Mouse (Mus musculus): ENCODE results near the gene Vpreb1. TPM values are rescaled to one million over a fixed set of nuclear protein-coding genes. Genes with fewer than 3 reads are reported as not detected.

The Vpreb1 gene
- polyA plus RNA-seq, 1 experiment = 4.5 TPM

DNA sequence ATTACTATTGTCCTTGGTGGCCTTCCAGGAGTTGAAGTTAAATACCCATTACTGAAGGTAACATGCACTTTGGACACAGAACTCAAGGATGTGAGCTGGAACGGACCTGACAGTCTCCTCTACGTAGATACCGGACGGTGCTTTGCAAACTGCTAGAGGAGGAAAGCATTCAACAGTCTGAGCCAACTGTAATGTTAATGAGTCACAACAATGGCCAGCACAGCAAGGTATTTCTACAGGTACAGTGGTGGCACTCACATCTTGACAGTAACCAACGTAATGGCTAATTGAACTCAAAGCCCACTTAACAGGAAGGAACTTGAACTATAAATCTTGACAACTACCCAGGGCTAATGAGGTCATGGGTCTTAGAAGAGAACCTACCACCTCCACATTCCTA lies 45.2 kb downstream of the Vpreb1 start:
- WGBS = 54% methylated on average over 5 of the region's 5 CpGs
- Histone ChIP-seq H3K4me1 (ENCODE audit: control insufficient read depth, insufficient read depth, insufficient read length, low read length) (peaks cover 4% of the 10 kb centered on the region), H3K27me3 (ENCODE audit: control insufficient read depth, insufficient read depth, low read length) (no peaks in the 10 kb centered on the region), H3K4me3 (ENCODE audit: low read depth, low read length) (no peak overlapping the region), H3K27ac (ENCODE audit: insufficient read depth, low read depth, low read length) (no peak overlapping the region), H3K36me3 (ENCODE audit: control insufficient read depth, insufficient read depth, low read length) (no peaks in the 10 kb centered on the region)
- no peak for TF ChIP-seq CTCF (IDR thresholded peaks at IDR 0.05; ENCODE audit: extremely low read depth, insufficient read length, insufficient replicate concordance, low read depth, low read length)
- TF ChIP-seq POLR2A (IDR thresholded peaks at IDR 0.05; ENCODE audit: low read depth, low read length) = no peak

Other genes with a start within 250 kb of the Vpreb1 start
- not detected in 2 replicates for gene Olfr19, start 194.4 kb downstream of the Vpreb1 start, polyA plus RNA-seq (2012; rRNA removed)
- not detected in 2 replicates for gene Spag6l, start 41.4 kb downstream of the Vpreb1 start, polyA plus RNA-seq (2012; rRNA removed)
- not detected in 2 replicates for gene Igll1, start 6.9 kb downstream of the Vpreb1 start, polyA plus RNA-seq (2012; rRNA removed)
- 23.3 and 42.9 TPM in 2 replicates for gene Top3b, start 107 bp downstream of the Vpreb1 start, polyA plus RNA-seq (2012; rRNA removed)
- 2.0 and 2.3 TPM in 2 replicates for gene Ppm1f, start 25.6 kb upstream of the Vpreb1 start, polyA plus RNA-seq (2012; rRNA removed)
- 17.2 and 53.8 TPM in 2 replicates for gene Mapk1, start 112.5 kb upstream of the Vpreb1 start, polyA plus RNA-seq (2012; rRNA removed)
- gene Ypel1, start 198.9 kb upstream of the Vpreb1 start, polyA plus RNA-seq (2012; rRNA removed) = 0.37 and 0.60 TPM in 2 replicates
- gene Ppil2, start 240.4 kb upstream of the Vpreb1 start, polyA plus RNA-seq (2012; rRNA removed) = 30.2 and 69.4 TPM in 2 replicates